Mouse (Mus musculus): ENCODE measurements around the gene Bcas3. TPM values are rescaled to one million over a fixed set of nuclear protein-coding genes. Genes with fewer than 3 reads are reported as not detected.

Gene Bcas3
- total and polyA plus RNA-seq, 3 experiments, result 20.1 to 61.0 (median 41.3) TPM

- H3K36me3 ChIP-seq (replicated peaks), result no peaks in the 10 kb centered on the region
- ATAC-seq (ENCODE audit: extremely low read depth, insufficient number of reproducible peaks, low FRiP score, poor library complexity, severe bottlenecking) (no peak), DNase-seq (ENCODE audit: low spot score) (no peak)
- no peak overlapping the region for H3K4me3 ChIP-seq (ENCODE audit: low read depth, low read length)
- no peaks in the 10 kb centered on the region for H3K4me1 ChIP-seq (ENCODE audit: insufficient read depth, low read depth, low read length)
- H3K27me3 ChIP-seq (ENCODE audit: insufficient read depth, low read length), result no peaks in the 10 kb centered on the region
- H3K9me3 ChIP-seq (replicated peaks), result no peaks in the 10 kb centered on the region
- TF ChIP-seq GATA2 (IDR thresholded peaks at IDR 0.05; ENCODE audit: borderline replicate concordance, low read depth, low read length) (no peak), GATA1 (IDR thresholded peaks at IDR 0.05; ENCODE audit: borderline replicate concordance, low read length) (no peak), TAL1 (conservative IDR thresholded peaks at IDR 0.05; ENCODE audit: low read depth, low read length) (no peak), POLR2AphosphoS5 (IDR thresholded peaks at IDR 0.05; ENCODE audit: insufficient replicate concordance, low read depth, low read length) (no peak)
These were observed 54.7 kb downstream of the Bcas3 start for GRCm38 (mm10) chr11:85407700-85408099.

GRCm38 (mm10) chr11:85412319-85412718, 59.4 kb downstream of the Bcas3 start:
- H3K36me3 ChIP-seq (replicated peaks), result peaks cover 2% of the 10 kb centered on the region
- no peak overlapping the region for H3K4me3 ChIP-seq (ENCODE audit: low read depth, low read length)
- DNase-seq (ENCODE audit: low spot score) (no peak), ATAC-seq (ENCODE audit: extremely low read depth, insufficient number of reproducible peaks, low FRiP score, poor library complexity, severe bottlenecking) (no peak)
- no peaks in the 10 kb centered on the region for H3K27me3 ChIP-seq (ENCODE audit: insufficient read depth, low read length)
- H3K4me1 ChIP-seq (ENCODE audit: insufficient read depth, low read depth, low read length), result no peaks in the 10 kb centered on the region
- no peak for TF ChIP-seq TAL1 (conservative IDR thresholded peaks at IDR 0.05; ENCODE audit: low read depth, low read length)
- no peak for TF ChIP-seq CTCF (IDR thresholded peaks at IDR 0.05; ENCODE audit: low read depth, low read length)
- no peak for TF ChIP-seq GATA2 (IDR thresholded peaks at IDR 0.05; ENCODE audit: borderline replicate concordance, low read depth, low read length)
- TF ChIP-seq GATA1 (IDR thresholded peaks at IDR 0.05; ENCODE audit: borderline replicate concordance, low read length), result no peak
- TF ChIP-seq POLR2AphosphoS5 (IDR thresholded peaks at IDR 0.05; ENCODE audit: insufficient replicate concordance, low read depth, low read length), result no peak
- no peaks in the 10 kb centered on the region for H3K9me3 ChIP-seq (replicated peaks)

- no peak overlapping the region for H3K4me3 ChIP-seq (ENCODE audit: low read depth, low read length)
- DNase-seq (ENCODE audit: low spot score) (no peak), ATAC-seq (ENCODE audit: extremely low read depth, insufficient number of reproducible peaks, low FRiP score, poor library complexity, severe bottlenecking) (no peak)
- H3K27me3 ChIP-seq (ENCODE audit: insufficient read depth, low read length), result no peaks in the 10 kb centered on the region
- peaks cover 2% of the 10 kb centered on the region for H3K36me3 ChIP-seq (replicated peaks)
- no peak for TF ChIP-seq POLR2AphosphoS5 (IDR thresholded peaks at IDR 0.05; ENCODE audit: insufficient replicate concordance, low read depth, low read length)
- TF ChIP-seq GATA2 (IDR thresholded peaks at IDR 0.05; ENCODE audit: borderline replicate concordance, low read depth, low read length), result no peak
- TF ChIP-seq CTCF (IDR thresholded peaks at IDR 0.05; ENCODE audit: low read depth, low read length), result no peak
- no peak for TF ChIP-seq GATA1 (IDR thresholded peaks at IDR 0.05; ENCODE audit: borderline replicate concordance, low read length)
- TF ChIP-seq TAL1 (conservative IDR thresholded peaks at IDR 0.05; ENCODE audit: low read depth, low read length), result no peak
- no peaks in the 10 kb centered on the region for H3K4me1 ChIP-seq (ENCODE audit: insufficient read depth, low read depth, low read length)
- no peaks in the 10 kb centered on the region for H3K9me3 ChIP-seq (replicated peaks)
These were observed 61.5 kb downstream of the Bcas3 start for GRCm38 (mm10) chr11:85414476-85414875.

GRCm38 (mm10) chr11:85427353-85427752, 74.4 kb downstream of the Bcas3 start:
- H3K4me1 ChIP-seq (ENCODE audit: insufficient read depth, low read depth, low read length), result no peaks in the 10 kb centered on the region
- DNase-seq (ENCODE audit: low spot score), result no peak
- ATAC-seq (ENCODE audit: extremely low read depth, insufficient number of reproducible peaks, low FRiP score, poor library complexity, severe bottlenecking), result no peak

GRCm38 (mm10) chr11:85428227-85428626, 75.3 kb downstream of the Bcas3 start:
- no peaks in the 10 kb centered on the region for H3K27me3 ChIP-seq (ENCODE audit: insufficient read depth, low read length)
- no peak overlapping the region for H3K4me3 ChIP-seq (ENCODE audit: low read depth, low read length)
- DNase-seq (ENCODE audit: low spot score) (no peak), ATAC-seq (ENCODE audit: extremely low read depth, insufficient number of reproducible peaks, low FRiP score, poor library complexity, severe bottlenecking) (no peak)
- no peaks in the 10 kb centered on the region for H3K4me1 ChIP-seq (ENCODE audit: insufficient read depth, low read depth, low read length)
- H3K36me3 ChIP-seq (replicated peaks), result no peaks in the 10 kb centered on the region
- TF ChIP-seq POLR2AphosphoS5 (IDR thresholded peaks at IDR 0.05; ENCODE audit: insufficient replicate concordance, low read depth, low read length) (no peak), GATA2 (IDR thresholded peaks at IDR 0.05; ENCODE audit: borderline replicate concordance, low read depth, low read length) (no peak), CTCF (IDR thresholded peaks at IDR 0.05; ENCODE audit: low read depth, low read length) (no peak), TAL1 (conservative IDR thresholded peaks at IDR 0.05; ENCODE audit: low read depth, low read length) (no peak), GATA1 (IDR thresholded peaks at IDR 0.05; ENCODE audit: borderline replicate concordance, low read length) (no peak)
- H3K9me3 ChIP-seq (replicated peaks), result no peaks in the 10 kb centered on the region

More at GRCm38 (mm10) chr11:85427353-85427752, 74.4 kb downstream of the Bcas3 start:
- H3K36me3 ChIP-seq (replicated peaks), result no peaks in the 10 kb centered on the region
- TF ChIP-seq GATA2 (IDR thresholded peaks at IDR 0.05; ENCODE audit: borderline replicate concordance, low read depth, low read length), result no peak
- no peak for TF ChIP-seq GATA1 (IDR thresholded peaks at IDR 0.05; ENCODE audit: borderline replicate concordance, low read length)
- no peaks in the 10 kb centered on the region for H3K27me3 ChIP-seq (ENCODE audit: insufficient read depth, low read length)
- no peak overlapping the region for H3K4me3 ChIP-seq (ENCODE audit: low read depth, low read length)
- no peaks in the 10 kb centered on the region for H3K9me3 ChIP-seq (replicated peaks)

- Histone ChIP-seq H3K4me1 (ENCODE audit: insufficient read depth, low read depth, low read length) (no peaks in the 10 kb centered on the region), H3K9me3 (replicated peaks) (no peaks in the 10 kb centered on the region), H3K4me3 (ENCODE audit: low read depth, low read length) (no peak overlapping the region), H3K36me3 (replicated peaks) (no peaks in the 10 kb centered on the region), H3K27me3 (ENCODE audit: insufficient read depth, low read length) (no peaks in the 10 kb centered on the region)
- DNase-seq (ENCODE audit: low spot score), result no peak
- no peak for TF ChIP-seq GATA2 (IDR thresholded peaks at IDR 0.05; ENCODE audit: borderline replicate concordance, low read depth, low read length)
- TF ChIP-seq POLR2AphosphoS5 (IDR thresholded peaks at IDR 0.05; ENCODE audit: insufficient replicate concordance, low read depth, low read length), result no peak
- ATAC-seq (ENCODE audit: extremely low read depth, insufficient number of reproducible peaks, low FRiP score, poor library complexity, severe bottlenecking), result no peak
These were observed 77.9 kb downstream of the Bcas3 start for GRCm38 (mm10) chr11:85430743-85431448.

All from G1E (cell line).